29 mouse cellular contexts compared by ENCODE assay signal in the genomic region with DNA sequence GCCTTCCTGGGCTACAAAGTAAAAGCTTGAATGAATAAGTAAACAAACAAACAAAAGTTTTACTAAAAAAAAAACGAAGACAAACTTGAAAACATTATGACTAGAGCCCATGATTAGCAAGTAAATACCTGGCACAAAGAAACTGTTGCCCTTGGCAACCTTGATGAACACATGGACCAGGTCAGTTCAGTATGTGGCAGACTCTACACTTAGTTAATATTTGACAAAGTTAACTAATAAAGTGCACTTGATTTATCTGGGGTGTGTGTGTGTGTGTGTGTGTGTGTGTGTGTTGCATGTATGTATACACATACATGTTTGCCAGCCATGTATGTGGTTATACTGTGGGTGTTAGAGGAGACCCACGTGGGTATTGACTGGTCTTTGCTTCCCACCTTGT. TPM values are rescaled to one million over a fixed set of nuclear protein-coding genes. Genes with fewer than 3 reads are reported as not detected.
DNase-seq lines count a peak whose midpoint lies in the region; ATAC-seq and TF ChIP-seq lines count a peak whose summit lies in the region.
"Had no signal": no experiment of that assay in that cellular context is flagged by ENCODE, and none has a peak within 500 bp of the region (broad histone marks: within the 10 kb centered on the region; RNA-seq: fewer than 3 reads in every experiment).

No protein-coding gene starts in this region.

- 14% methylated on average over 2 of the region's 2 CpGs for WGBS in liver, adult 2 months
- WGBS in intestine, embryonic 16.5 days, result 45% methylated on average over 2 of the region's 2 CpGs
- 44% methylated on average over 2 of the region's 2 CpGs for WGBS in kidney, postnatal 0 days
- 15% methylated on average over 2 of the region's 2 CpGs for WGBS in small intestine, adult 2 months

- ATAC-seq in intestine, embryonic 16.5 days, result peak; percentile 51
- ATAC-seq in kidney, postnatal 0 days (replicated peaks; ENCODE audit: low FRiP score, low read depth), result peak; percentile 57; the same call in 1 of the 2 replicates
- no peak for ATAC-seq in inflammation-experienced regulatory T-cells, adult 6 months
- ATAC-seq: forebrain, postnatal 0 days; midbrain, embryonic 15.5 days had no signal

- peak overlapping the region; percentile 80 for H3K27ac ChIP-seq in liver, adult 2 months (replicated peaks; ENCODE audit: insufficient read depth, low read depth, low read length)
- H3K27ac ChIP-seq in intestine, embryonic 16.5 days (ENCODE audit: low read length), result no peak overlapping the region
- H3K27ac ChIP-seq in kidney, postnatal 0 days, result peak overlapping the region; percentile 73
- peak overlapping the region; percentile 49 for H3K27ac ChIP-seq in small intestine, adult 2 months (ENCODE audit: insufficient read depth, low read depth, low read length)
- H3K27ac ChIP-seq: forebrain, embryonic 10.5 days; heart, embryonic 13.5 days; hindbrain, embryonic 12.5 days; layer of hippocampus, adult 2 months; midbrain, embryonic 15.5 days; neural tube, embryonic 12.5 days had no signal

- peaks cover 26% of the 10 kb centered on the region; the same call in 1 of the 2 replicates for H3K79me2 ChIP-seq in liver, adult 2 months (ENCODE audit: control insufficient read depth, insufficient read depth, low read length)

- H3K4me3 ChIP-seq in liver, adult 2 months (ENCODE audit: insufficient read depth, low read depth, low read length), result no peak overlapping the region
- H3K4me3 ChIP-seq in intestine, embryonic 16.5 days (ENCODE audit: low read length), result no peak overlapping the region
- H3K4me3 ChIP-seq in kidney, postnatal 0 days (replicated peaks; ENCODE audit: low read depth, low read length), result no peak overlapping the region
- no peak overlapping the region for H3K4me3 ChIP-seq in small intestine, adult 2 months (ENCODE audit: low read depth, low read length)
- H3K4me3 ChIP-seq: forebrain, embryonic 10.5 days; heart, adult 2 months; heart, embryonic 13.5 days; hindbrain, embryonic 12.5 days; layer of hippocampus, adult 2 months; midbrain, embryonic 15.5 days; neural tube, embryonic 12.5 days had no signal

- DNase-seq in liver, adult 2 months (ENCODE audit: extremely low read depth, low read depth, low spot score), result peak; percentile 94
- no peak for DNase-seq in liver
- DNase-seq in kidney, postnatal 0 days (ENCODE audit: low spot score), result no peak
- no peak for DNase-seq in gastrocnemius, postnatal 25 days
- DNase-seq: adrenal gland, adult 8-10 months; B cell, adult 2 months; cerebellum, adult 11-12 months; cerebellum, postnatal 10 days; forebrain, postnatal 0 days; gastrocnemius, postnatal 14 days; heart, adult 2 months; heart, postnatal 14 days; layer of hippocampus, postnatal 36 days; lung, adult 18-20 months; lung, postnatal 4 days; retina, postnatal 1 day; right cerebral cortex, postnatal 25 days; thymus, postnatal 14 days had no signal

- no peak for TF ChIP-seq POLR2A in liver, adult 2 months (IDR thresholded peaks at IDR 0.05; ENCODE audit: extremely low read depth, insufficient read depth, low read length)
- TF ChIP-seq POLR2A in small intestine, adult 2 months (IDR thresholded peaks at IDR 0.05; ENCODE audit: low read depth, low read length), result no peak

- no peaks in the 10 kb centered on the region for H3K36me3 ChIP-seq in liver, adult 2 months (ENCODE audit: control insufficient read depth, insufficient read depth, low read length)
- H3K36me3 ChIP-seq in intestine, embryonic 16.5 days (ENCODE audit: control insufficient read depth, insufficient read depth, low read length), result no peaks in the 10 kb centered on the region
- H3K36me3 ChIP-seq in kidney, postnatal 0 days (ENCODE audit: insufficient read depth, low read length), result no peaks in the 10 kb centered on the region
- peaks cover 3% of the 10 kb centered on the region; the same call in 1 of the 2 replicates for H3K36me3 ChIP-seq in small intestine, adult 2 months (ENCODE audit: control insufficient read depth, insufficient read depth, low read length)
- H3K36me3 ChIP-seq: hindbrain, embryonic 12.5 days; midbrain, embryonic 15.5 days; neural tube, embryonic 12.5 days had no signal

- H3K9ac ChIP-seq in liver, adult 2 months (ENCODE audit: low read depth, low read length), result peak overlapping the region; percentile 42; the same call in 1 of the 2 replicates
- H3K9ac ChIP-seq in intestine, embryonic 16.5 days (ENCODE audit: low read depth, low read length), result no peak overlapping the region
- no peak overlapping the region for H3K9ac ChIP-seq in kidney, postnatal 0 days (ENCODE audit: low read depth, low read length)
- H3K9ac ChIP-seq: forebrain, postnatal 0 days; heart, embryonic 13.5 days; hindbrain, embryonic 12.5 days; midbrain, embryonic 15.5 days; neural tube, embryonic 12.5 days had no signal

- peaks cover 30% of the 10 kb centered on the region for H3K4me1 ChIP-seq in liver, adult 2 months (ENCODE audit: control insufficient read depth, insufficient read depth, low read length)
- H3K4me1 ChIP-seq in intestine, embryonic 16.5 days (ENCODE audit: control insufficient read depth, insufficient read depth, low read length), result peaks cover 47% of the 10 kb centered on the region
- H3K4me1 ChIP-seq in kidney, postnatal 0 days (replicated peaks; ENCODE audit: insufficient read depth, low read length), result peaks cover 48% of the 10 kb centered on the region
- H3K4me1 ChIP-seq in small intestine, adult 2 months (ENCODE audit: control insufficient read depth, insufficient read depth, insufficient read length, low read length), result peaks cover 36% of the 10 kb centered on the region

- H3K4me2 ChIP-seq in intestine, embryonic 16.5 days (ENCODE audit: low read depth, low read length), result no peak overlapping the region
- peak overlapping the region; percentile 15; the same call in 1 of the 2 replicates for H3K4me2 ChIP-seq in kidney, postnatal 0 days (ENCODE audit: low read length)
- H3K4me2 ChIP-seq: heart, embryonic 13.5 days; hindbrain, embryonic 12.5 days; midbrain, embryonic 15.5 days; neural tube, embryonic 12.5 days had no signal

- no peak for TF ChIP-seq CTCF in liver, adult 2 months (IDR thresholded peaks at IDR 0.05; ENCODE audit: low read depth, low read length)
- TF ChIP-seq CTCF in kidney, postnatal 0 days (IDR thresholded peaks at IDR 0.05; ENCODE audit: low read depth), result no peak
- TF ChIP-seq CTCF in small intestine, adult 2 months (IDR thresholded peaks at IDR 0.05; ENCODE audit: extremely low read depth, insufficient read length, insufficient replicate concordance, low read depth, low read length), result no peak

- H3K9me3 ChIP-seq in intestine, embryonic 16.5 days (ENCODE audit: control insufficient read depth, low read length), result no peaks in the 10 kb centered on the region
- no peaks in the 10 kb centered on the region for H3K9me3 ChIP-seq in kidney, postnatal 0 days (replicated peaks; ENCODE audit: low read length)
- H3K9me3 ChIP-seq: forebrain, embryonic 10.5 days; G1E; heart, embryonic 13.5 days; hindbrain, embryonic 12.5 days; midbrain, embryonic 15.5 days; neural tube, embryonic 12.5 days had no signal

- no peaks in the 10 kb centered on the region for H3K27me3 ChIP-seq in liver, adult 2 months (ENCODE audit: control insufficient read depth, insufficient read depth, low read length)
- H3K27me3 ChIP-seq in intestine, embryonic 16.5 days (replicated peaks; ENCODE audit: control insufficient read depth, insufficient read depth, low read length), result no peaks in the 10 kb centered on the region
- H3K27me3 ChIP-seq in kidney, postnatal 0 days (ENCODE audit: insufficient read depth, low read length), result no peaks in the 10 kb centered on the region
- H3K27me3 ChIP-seq in small intestine, adult 2 months (ENCODE audit: control insufficient read depth, insufficient read depth, low read length), result no peaks in the 10 kb centered on the region
- H3K27me3 ChIP-seq: CH12.LX; heart, embryonic 13.5 days; hindbrain, embryonic 12.5 days; midbrain, embryonic 15.5 days; neural tube, embryonic 12.5 days had no signal

RNA-seq across cellular contexts. Expression of a gene that starts 25.1 kb away (rescaled TPM):
- 5.4 and 5.6 TPM in 2 replicates for total RNA-seq in liver, adult 2 months (2014; rRNA removed)
- 9.7 and 12.7 TPM in 2 replicates for polyA plus RNA-seq in liver, adult 2 months (2012; rRNA removed)
- polyA plus RNA-seq in intestine, embryonic 16.5 days (2015; fragmentation: Nextera tagmentation; extraction: Ambion mirVana), result 12.2 and 12.4 TPM in 2 replicates
- 14.8 and 15.3 TPM in 2 replicates for polyA plus RNA-seq in kidney, postnatal 0 days (2015; fragmentation: Nextera tagmentation; extraction: Ambion mirVana)
- 34.9 and 67.9 TPM in 2 replicates for polyA plus RNA-seq in small intestine, adult 2 months (2012; rRNA removed)
- 1 to 10 TPM; 1.8 to 5.1 (median 4.4) TPM for polyA plus RNA-seq in inflammation-experienced regulatory T-cells, adult 6 months (2017; shearing (Covaris generic))
- 10 to 100 TPM; 20.8 to 27.9 TPM for total RNA-seq in gastrocnemius, postnatal 25 days (2021)
